Mouse (Mus musculus): Measurements from ENCODE around the gene Psg17.

DNA sequence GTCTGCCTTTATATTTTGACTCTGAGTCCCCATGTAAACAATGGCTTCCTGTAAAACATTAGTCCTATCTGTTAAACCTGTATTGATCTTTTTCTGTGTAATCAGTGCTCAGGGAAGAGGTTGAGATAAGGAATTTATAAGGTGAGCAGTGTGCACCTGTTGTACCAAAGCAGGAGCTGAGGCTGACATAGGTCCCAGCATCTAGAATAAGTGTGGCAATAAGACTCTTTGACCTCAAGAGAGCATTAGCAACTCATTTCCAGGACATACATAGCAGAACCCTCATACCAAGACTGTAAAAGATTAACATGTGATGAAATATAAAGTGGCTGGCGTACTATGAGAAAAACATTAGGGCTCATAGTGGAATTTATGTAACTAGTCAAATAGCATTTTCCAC, 27.0 kb upstream of the Psg17 start:
- TF ChIP-seq POLR2AphosphoS2 (IDR thresholded peaks at IDR 0.05; ENCODE audit: low read depth, low read length) (no peak), CTCF (conservative IDR thresholded peaks at IDR 0.05 in 1 of 2, IDR thresholded peaks at IDR 0.05 in 1 of 2; ENCODE audit: low read depth in 2 of 2, low read length in 2 of 2) (no peak), TBP (conservative IDR thresholded peaks at IDR 0.05; ENCODE audit: low read depth, low read length) (no peak), SIN3A (IDR thresholded peaks at IDR 0.05; ENCODE audit: low read length) (no peak), USF2 (conservative IDR thresholded peaks at IDR 0.05; ENCODE audit: low read depth, low read length) (no peak), MAFK (IDR thresholded peaks at IDR 0.05; ENCODE audit: insufficient replicate concordance, low read length) (no peak), CHD1 (IDR thresholded peaks at IDR 0.05; ENCODE audit: low read depth, low read length) (no peak), RCOR1 (conservative IDR thresholded peaks at IDR 0.05; ENCODE audit: low read depth, low read length) (no peak)

Data from CH12.LX (cell line).